Mouse (Mus musculus): ENCODE data around the gene Ddx24. TPM values are rescaled to one million over a fixed set of nuclear protein-coding genes. Genes with fewer than 3 reads are reported as not detected.
"Not testable (repeated sequence)": the region's sequence is repeated elsewhere in the genome, so short reads cannot be mapped to it uniquely, and the experiment has no call there.

Gene Ddx24
- 167 and 170 TPM in 2 replicates for polyA plus RNA-seq (2015; fragmentation: Nextera tagmentation; extraction: Ambion mirVana)

DNA sequence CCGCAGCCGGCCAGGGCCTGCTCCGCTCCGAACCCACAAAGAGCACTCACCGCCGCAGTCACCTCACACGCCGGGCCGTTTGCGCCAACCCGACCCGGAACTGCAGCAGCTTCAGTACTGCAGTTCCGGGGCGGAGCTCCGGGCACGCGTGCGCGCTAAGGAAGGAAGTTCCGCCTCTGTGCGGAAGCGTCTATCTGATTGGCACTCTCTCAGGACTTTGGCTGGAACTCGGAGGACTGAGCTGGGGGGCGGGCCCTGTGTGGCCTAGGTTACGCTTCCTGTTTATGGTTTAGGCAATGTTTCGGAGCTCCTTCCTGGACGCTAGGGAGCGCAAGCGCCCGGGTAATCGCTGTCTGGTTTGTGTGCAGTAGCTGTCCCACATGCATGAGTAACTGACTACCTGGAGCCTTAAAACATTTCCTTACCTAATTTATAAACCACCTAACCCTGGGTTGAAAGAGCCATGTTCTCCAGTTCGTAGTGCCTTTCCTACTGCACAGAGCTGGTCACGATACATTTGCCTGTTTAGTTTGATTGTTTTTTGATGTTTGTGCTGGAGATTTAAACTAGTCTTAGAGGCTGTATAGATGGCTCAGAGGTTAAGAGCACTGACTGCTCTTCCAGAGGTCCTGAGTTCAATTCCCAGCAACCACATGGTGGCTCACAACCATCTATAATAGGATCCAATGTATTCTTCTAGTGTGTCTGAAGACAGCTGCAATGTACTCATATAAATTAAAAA, at the start of gene Ddx24:
Ddx24 (minus strand) TSS at position 102 of the 742 bp plus-strand sequence.
- peak within 1 kb of the TSS; percentile 95 for H3K9ac ChIP-seq
- no peaks in the 10 kb centered on the region for H3K9me3 ChIP-seq
- ATAC-seq (ENCODE audit: low read depth): peak; percentile 100
- H3K27ac ChIP-seq (replicated peaks): peak within 1 kb of the TSS; percentile 62
- H3K4me3 ChIP-seq: peak within 1 kb of the TSS; percentile 96
- H3K36me3 ChIP-seq: peaks cover 12% of the 10 kb centered on the region
- 0 out of 2 replicates have a peak, but pooled peaks cover 3% of the 10 kb centered on the region for H3K27me3 ChIP-seq
- H3K4me1 ChIP-seq (replicated peaks): peaks cover 40% of the 10 kb centered on the region
- peak within 1 kb of the TSS; percentile 97 for H3K4me2 ChIP-seq
- WGBS: 1% methylated on average over 33 of the region's 33 CpGs

DNA sequence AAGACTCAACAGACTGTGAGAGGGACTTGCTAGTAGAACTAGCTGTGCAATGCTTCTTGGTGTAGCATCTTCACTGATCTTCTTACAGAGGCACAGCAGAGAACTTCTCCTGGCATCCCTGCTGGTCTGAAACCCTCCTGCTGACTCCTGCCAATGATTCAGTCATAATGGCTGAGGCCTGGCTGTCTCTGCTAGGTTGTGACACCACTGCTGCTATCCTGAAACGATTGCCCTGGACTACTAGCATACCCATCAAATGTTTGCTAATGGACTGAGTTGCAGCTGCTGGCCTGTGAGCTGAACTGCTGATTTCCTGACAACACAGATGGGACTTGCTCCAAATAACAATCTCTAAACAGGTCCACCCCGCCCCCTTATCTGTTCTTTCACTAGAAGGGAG, 48.9 kb upstream of the Ddx24 start:
- Histone ChIP-seq H3K27ac (replicated peaks) (no peak overlapping the region), H3K9ac (no peak overlapping the region), H3K27me3 (no peaks in the 10 kb centered on the region), H3K9me3 (no peaks in the 10 kb centered on the region), H3K4me3 (no peak overlapping the region), H3K4me1 (replicated peaks) (no peaks in the 10 kb centered on the region), H3K36me3 (no peaks in the 10 kb centered on the region), H3K4me2 (no peak overlapping the region)
- no peak for ATAC-seq (ENCODE audit: low read depth)
- 60% methylated on average over 2 of the region's 2 CpGs for WGBS

- Histone ChIP-seq H3K9ac (no peak within 1 kb of the TSS), H3K36me3 (no peaks in the 10 kb centered on the region), H3K9me3 (no peaks in the 10 kb centered on the region), H3K4me1 (replicated peaks) (no peaks in the 10 kb centered on the region), H3K27me3 (no peaks in the 10 kb centered on the region), H3K4me3 (no peak within 1 kb of the TSS), H3K4me2 (no peak within 1 kb of the TSS), H3K27ac (replicated peaks) (no peak within 1 kb of the TSS)
- 76% methylated on average over 3 of the region's 3 CpGs for WGBS
- ATAC-seq (ENCODE audit: low read depth): no peak
Measured at GRCm38 (mm10) chr12:103457140-103457539, 31.5 kb upstream of the Ddx24 start, which contains the start of gene Ifi27l2b. Ifi27l2b (minus strand) TSS chr12:103457223.

DNA sequence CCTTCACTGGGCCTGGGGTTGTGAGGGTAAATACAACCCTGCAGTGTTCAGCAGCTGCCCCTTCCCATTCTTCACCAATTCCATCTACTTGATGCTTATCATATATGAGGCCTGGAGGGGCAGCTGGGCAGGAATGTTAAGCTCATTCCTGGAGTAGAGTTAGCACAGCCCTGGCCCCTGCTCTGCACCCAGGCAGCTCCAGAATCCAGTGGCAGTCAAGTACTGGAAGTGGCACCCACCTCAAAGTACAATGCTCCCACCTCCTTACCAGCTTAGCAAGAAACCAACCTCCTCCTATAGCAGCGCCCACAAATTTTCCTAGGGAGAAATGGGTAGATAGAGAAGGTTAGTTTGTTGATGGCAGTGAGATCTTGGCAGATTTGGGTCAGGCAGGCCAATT, 31.1 kb upstream of the Ddx24 start:
- H3K9me3 ChIP-seq; H3K36me3 ChIP-seq; H3K27me3 ChIP-seq; H3K4me1 ChIP-seq (replicated peaks); ATAC-seq (ENCODE audit: low read depth); H3K4me3 ChIP-seq; H3K9ac ChIP-seq; H3K4me2 ChIP-seq; H3K27ac ChIP-seq (replicated peaks): not testable (repeated sequence)
- WGBS: no CpG with 5 or more reads among the region's 1 CpGs

DNA sequence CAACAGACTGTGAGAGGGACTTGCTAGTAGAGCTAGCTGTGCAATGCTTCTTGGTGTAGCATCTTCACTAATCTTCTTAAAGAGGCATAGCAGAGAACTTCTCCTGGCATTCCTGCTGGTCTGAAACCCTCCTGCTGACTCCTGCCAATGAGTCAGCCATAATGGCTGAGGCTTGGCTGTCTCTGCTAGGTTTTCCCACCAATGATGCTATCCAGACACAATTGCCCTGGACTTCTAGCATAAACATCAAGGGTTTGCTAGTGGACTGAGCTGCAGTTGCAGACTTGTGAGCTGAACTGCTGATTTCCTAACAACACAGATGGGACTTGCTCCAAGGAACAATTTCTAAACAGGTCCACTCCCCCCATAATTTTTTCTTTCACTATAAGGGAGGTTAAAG, 27.7 kb upstream of the Ddx24 start:
- Histone ChIP-seq H3K36me3 (no peaks in the 10 kb centered on the region), H3K4me1 (replicated peaks) (no peaks in the 10 kb centered on the region), H3K27me3 (no peaks in the 10 kb centered on the region), H3K4me3 (no peak overlapping the region), H3K9me3 (no peaks in the 10 kb centered on the region), H3K4me2 (no peak overlapping the region), H3K9ac (no peak overlapping the region), H3K27ac (replicated peaks) (no peak overlapping the region)
- no peak for ATAC-seq (ENCODE audit: low read depth)

GRCm38 (mm10) chr12:103445060-103445459, 19.4 kb upstream of the Ddx24 start:
- ATAC-seq (ENCODE audit: low read depth): no peak
- Histone ChIP-seq H3K9me3 (no peaks in the 10 kb centered on the region), H3K27ac (replicated peaks) (no peak overlapping the region), H3K9ac (no peak overlapping the region), H3K4me1 (replicated peaks) (no peaks in the 10 kb centered on the region), H3K4me3 (no peak overlapping the region), H3K27me3 (no peaks in the 10 kb centered on the region), H3K36me3 (no peaks in the 10 kb centered on the region), H3K4me2 (no peak overlapping the region)
- WGBS: 79% methylated on average over 3 of the region's 3 CpGs

DNA sequence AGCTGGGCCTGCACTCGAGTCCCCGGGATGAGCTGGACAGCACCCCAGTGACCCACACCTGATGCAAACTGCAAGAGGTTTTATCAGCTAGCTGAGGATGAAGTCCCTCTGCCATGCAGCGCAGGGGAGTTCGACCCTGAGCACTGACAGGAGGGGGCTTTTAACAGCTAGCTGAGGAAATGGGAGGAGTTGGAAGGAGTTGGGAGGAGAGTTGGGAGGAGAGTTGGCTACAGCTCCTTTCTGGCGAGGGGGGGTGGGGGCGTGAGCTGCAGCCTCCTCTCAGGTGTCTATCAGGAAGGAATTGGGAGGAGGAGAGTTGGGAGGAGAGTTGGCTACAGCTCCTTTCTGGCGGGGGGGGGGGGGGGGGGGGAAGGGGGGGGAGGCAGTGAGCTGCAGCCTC, 18.6 kb upstream of the Ddx24 start:
- not testable (repeated sequence) for H3K27me3 ChIP-seq
- WGBS: 52% methylated on average over 6 of the region's 7 CpGs

GRCm38 (mm10) chr12:103443524-103443923, 17.9 kb upstream of the Ddx24 start, which contains the start of gene Ifi27l2a:
Ifi27l2a (minus strand) TSS chr12:103443680.
- no peak for ATAC-seq (ENCODE audit: low read depth)
- no peaks in the 10 kb centered on the region for H3K27me3 ChIP-seq
- no peak within 1 kb of the TSS for H3K4me3 ChIP-seq
- H3K36me3 ChIP-seq: no peaks in the 10 kb centered on the region
- no peak within 1 kb of the TSS for H3K9ac ChIP-seq
- H3K4me1 ChIP-seq (replicated peaks): no peaks in the 10 kb centered on the region
- H3K4me2 ChIP-seq: no peak within 1 kb of the TSS
- H3K9me3 ChIP-seq: no peaks in the 10 kb centered on the region
- WGBS: 59% methylated on average over 3 of the region's 3 CpGs
- H3K27ac ChIP-seq (replicated peaks): no peak within 1 kb of the TSS

More for the DNA sequence above, 18.6 kb upstream of the Ddx24 start:
- not testable (repeated sequence) for H3K4me2 ChIP-seq; H3K9me3 ChIP-seq; H3K36me3 ChIP-seq; H3K4me3 ChIP-seq; H3K9ac ChIP-seq; ATAC-seq (ENCODE audit: low read depth); H3K27ac ChIP-seq (replicated peaks); H3K4me1 ChIP-seq (replicated peaks)

DNA sequence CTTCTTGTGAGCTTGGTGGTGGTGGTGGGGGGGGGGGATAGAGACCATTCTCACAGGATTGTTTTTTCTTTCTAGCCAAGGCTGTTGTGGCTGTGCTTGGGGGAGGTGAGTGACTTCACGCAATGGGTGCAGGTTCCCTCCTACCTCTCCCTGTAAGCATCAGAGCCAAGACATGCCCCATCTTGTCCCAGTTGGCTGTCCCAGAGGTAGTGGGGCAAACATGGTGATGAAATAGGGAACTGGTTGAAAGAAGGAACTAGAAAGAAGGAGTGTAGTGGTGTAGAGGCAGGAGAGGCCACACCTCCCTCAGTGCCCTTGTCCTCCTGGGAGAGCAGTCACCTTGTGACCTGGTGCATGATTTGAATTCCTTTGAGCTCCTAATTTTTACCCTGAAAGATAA, 12.0 kb upstream of the Ddx24 start:
- WGBS: 100% methylated on average over 1 of the region's 1 CpGs

GRCm38 (mm10) chr12:103434861-103435260, 9.2 kb upstream of the Ddx24 start:
- Histone ChIP-seq H3K4me2 (no peak overlapping the region), H3K4me3 (no peak overlapping the region), H3K27ac (replicated peaks) (no peak overlapping the region), H3K27me3 (no peaks in the 10 kb centered on the region), H3K9ac (no peak overlapping the region), H3K9me3 (no peaks in the 10 kb centered on the region), H3K36me3 (no peaks in the 10 kb centered on the region), H3K4me1 (replicated peaks) (no peaks in the 10 kb centered on the region)
- ATAC-seq (ENCODE audit: low read depth): no peak

More for the DNA sequence above, 12.0 kb upstream of the Ddx24 start:
- no peak for ATAC-seq (ENCODE audit: low read depth)
- Histone ChIP-seq H3K4me1 (replicated peaks) (no peaks in the 10 kb centered on the region), H3K4me3 (no peak overlapping the region), H3K9me3 (no peaks in the 10 kb centered on the region), H3K27me3 (no peaks in the 10 kb centered on the region), H3K9ac (no peak overlapping the region), H3K27ac (replicated peaks) (no peak overlapping the region), H3K4me2 (no peak overlapping the region), H3K36me3 (no peaks in the 10 kb centered on the region)

DNA sequence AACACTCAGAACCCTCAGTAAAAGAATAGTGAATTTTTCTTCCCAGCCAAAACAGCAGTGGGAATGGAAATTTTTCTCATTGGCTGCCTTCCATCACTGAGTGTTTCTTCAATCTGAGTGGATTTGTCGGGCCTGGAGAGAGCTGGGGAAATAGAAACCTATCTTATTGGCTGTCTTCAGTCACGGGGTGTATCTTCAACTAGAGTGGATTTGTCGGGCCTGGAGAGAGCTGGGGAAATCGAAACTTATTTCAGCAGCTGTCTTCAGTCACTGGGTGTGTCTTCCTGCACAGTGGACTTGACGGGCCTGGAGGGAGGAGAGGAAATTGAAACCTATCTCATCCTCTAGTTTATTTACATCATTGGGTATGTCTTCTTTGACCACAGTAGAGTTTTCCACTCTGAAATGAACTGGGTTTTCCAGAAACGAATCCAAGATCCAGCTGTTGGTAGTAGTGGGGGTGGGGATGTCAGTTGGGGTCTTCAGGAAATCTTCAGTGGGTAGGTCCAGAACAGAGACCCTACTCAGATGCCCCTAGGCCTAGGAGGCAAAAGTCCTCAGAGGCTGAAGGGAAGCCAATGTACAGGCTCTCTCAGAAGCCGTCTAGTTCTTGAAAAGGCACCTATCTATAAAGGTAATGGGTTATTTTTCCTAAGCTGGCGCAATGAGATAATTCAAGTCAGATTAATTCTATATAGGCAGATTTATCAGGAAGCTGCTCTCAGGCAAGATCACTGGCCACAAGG, 8.5 kb upstream of the Ddx24 start, which contains the start of gene Ifi27:
Ifi27 (plus strand) TSS at position 226 of the 746 bp plus-strand sequence.
- WGBS: 75% methylated on average over 8 of the region's 8 CpGs
- no peaks in the 10 kb centered on the region for H3K36me3 ChIP-seq
- no peak within 1 kb of the TSS for H3K4me2 ChIP-seq
- no peaks in the 10 kb centered on the region for H3K4me1 ChIP-seq (replicated peaks)
- 0 out of 2 replicates have a peak, but pooled peaks cover under 1% of the 10 kb centered on the region for H3K27me3 ChIP-seq
- H3K9ac ChIP-seq: no peak within 1 kb of the TSS
- no peak within 1 kb of the TSS for H3K27ac ChIP-seq (replicated peaks)
- no peak for ATAC-seq (ENCODE audit: low read depth)
- H3K4me3 ChIP-seq: no peak within 1 kb of the TSS
- no peaks in the 10 kb centered on the region for H3K9me3 ChIP-seq

DNA sequence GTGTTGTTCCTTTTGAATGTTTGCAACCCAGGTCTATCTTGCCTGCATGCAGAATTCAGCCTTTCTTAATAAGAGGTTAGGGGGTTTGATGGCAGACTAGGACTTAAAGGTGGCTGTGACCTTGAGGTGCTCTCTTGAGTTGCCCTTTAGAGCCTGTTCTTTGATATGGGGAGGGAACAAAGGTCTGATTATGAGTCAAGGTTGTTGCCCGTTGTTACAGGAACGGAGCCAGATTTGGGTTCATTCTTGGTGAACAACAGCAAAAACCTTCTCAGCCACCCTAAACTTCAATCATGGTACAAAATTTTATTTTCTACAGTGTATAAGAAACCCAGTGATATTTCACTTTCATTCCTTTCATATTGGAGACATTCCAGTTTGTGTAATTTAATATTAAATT, 7.8 kb upstream of the Ddx24 start:
- H3K4me1 ChIP-seq (replicated peaks): no peaks in the 10 kb centered on the region
- no peak for ATAC-seq (ENCODE audit: low read depth)
- H3K27ac ChIP-seq (replicated peaks): no peak overlapping the region
- H3K4me3 ChIP-seq: no peak overlapping the region
- 85% methylated on average over 2 of the region's 2 CpGs for WGBS
- H3K9ac ChIP-seq: no peak overlapping the region
- H3K27me3 ChIP-seq: 0 out of 2 replicates have a peak, but pooled peaks cover 3% of the 10 kb centered on the region
- H3K36me3 ChIP-seq: no peaks in the 10 kb centered on the region
- H3K9me3 ChIP-seq: no peaks in the 10 kb centered on the region
- H3K4me2 ChIP-seq: no peak overlapping the region

Measured in neural tube, embryonic 13.5 days (tissue).